Mouse (Mus musculus) liver, adult 2 months (tissue): ENCODE measurements around the gene 1700066M21Rik.

Experiments used
- CTCF ChIP-seq: fragments of 200-500 bp; IDR thresholded peaks from 2 replicates; pipeline ENCODE4 v1.5.1; 2011; ENCODE audit warnings: low read depth, low read length, control low read depth
- POLR2A ChIP-seq: fragments of 200-500 bp; IDR thresholded peaks from 2 replicates; pipeline ENCODE4 v1.6.1; 2011; ENCODE audit warnings: low read length, control low read depth; ENCODE audit not compliant: insufficient read depth; ENCODE audit errors: extremely low read depth

DNA sequence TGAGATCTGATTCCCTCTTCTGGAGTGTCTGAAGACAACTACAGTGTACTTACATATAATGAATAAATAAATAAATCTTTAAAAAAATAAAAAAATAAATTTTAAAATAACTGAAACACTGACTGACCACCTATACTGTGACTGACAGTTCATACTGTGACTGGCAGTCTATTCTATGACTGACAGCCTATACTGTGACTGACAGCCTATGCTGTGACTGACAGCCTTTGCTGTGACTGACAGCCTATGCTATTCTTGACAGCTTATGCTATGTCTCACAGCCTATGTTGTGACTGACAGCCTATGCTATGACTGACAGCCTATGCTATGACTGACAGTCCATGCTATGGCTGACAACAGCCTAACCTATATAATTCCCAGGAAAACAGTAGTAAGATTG lies 29.9 kb upstream of the 1700066M21Rik start:
- TF ChIP-seq POLR2A, result no peak
- no peak for TF ChIP-seq CTCF
